Mouse (Mus musculus): ENCODE results near the gene Aldh8a1. TPM values are rescaled to one million over a fixed set of nuclear protein-coding genes. Genes with fewer than 3 reads are reported as not detected.

The Aldh8a1 gene
- polyA plus RNA-seq, 1 experiment, result 0.16 TPM

DNA sequence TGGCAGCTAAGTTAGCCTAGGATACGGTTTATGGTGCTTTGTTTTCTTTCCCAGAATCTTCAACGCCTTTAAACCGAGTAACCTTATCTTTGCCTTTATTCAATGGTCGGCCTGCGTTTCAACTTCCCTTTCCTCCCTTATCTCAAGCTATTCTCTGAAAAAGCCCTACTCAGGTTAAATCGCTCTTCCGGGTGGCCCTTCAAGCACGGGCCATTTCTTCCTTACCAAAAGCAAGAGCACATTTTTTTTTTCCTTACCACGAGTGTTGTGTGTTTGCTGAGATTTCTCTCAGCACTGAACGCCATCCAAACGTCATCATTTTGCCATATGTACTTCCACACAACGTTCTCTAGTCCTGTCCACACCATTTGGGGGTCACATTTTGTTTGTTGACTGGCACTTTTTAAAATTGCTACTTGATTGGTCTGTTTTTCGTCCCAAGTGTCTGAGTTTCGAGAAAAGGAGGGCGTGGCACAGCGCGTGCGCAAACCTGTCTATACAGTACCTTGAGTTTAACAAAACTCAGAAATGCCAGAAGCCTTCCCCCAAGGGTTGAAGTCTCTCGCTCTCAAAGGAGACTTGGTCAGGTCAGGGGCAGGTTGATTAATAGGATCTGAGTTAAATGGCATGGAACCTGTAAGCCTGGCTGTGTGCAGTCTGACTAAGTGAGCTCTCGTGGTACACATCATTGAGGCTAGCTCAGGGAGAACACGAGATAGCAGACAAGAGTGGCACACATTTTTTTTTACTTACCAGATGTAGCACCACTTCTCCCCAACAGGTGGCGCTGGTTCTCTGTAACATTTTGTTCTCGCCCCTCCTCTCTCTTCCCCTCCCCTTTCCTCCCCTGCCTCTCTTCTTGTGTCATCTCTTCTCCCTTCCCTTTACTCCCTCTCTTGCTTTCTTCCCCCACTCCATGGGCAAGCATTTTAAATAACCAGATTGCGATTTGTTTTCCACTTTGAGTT, 43.6 kb downstream of the Aldh8a1 start:
- DNase-seq, result peak; percentile 68
- WGBS, result 52% methylated on average over 24 of the region's 24 CpGs
- H3K27ac ChIP-seq (ENCODE audit: control insufficient read depth, insufficient read depth, low read length), result no peak overlapping the region
- H3K36me3 ChIP-seq (ENCODE audit: control insufficient read depth, insufficient read depth, low read length), result no peaks in the 10 kb centered on the region
- 0 out of 2 replicates have a peak, but pooled peaks cover 5% of the 10 kb centered on the region for H3K4me1 ChIP-seq (replicated peaks; ENCODE audit: control insufficient read depth, insufficient read depth, low read length)
- TF ChIP-seq POLR2A (IDR thresholded peaks at IDR 0.05; ENCODE audit: control insufficient read depth, extremely low read depth, insufficient read depth, low read length, poor library complexity) (no peak), CTCF (IDR thresholded peaks at IDR 0.05; ENCODE audit: borderline replicate concordance, control insufficient read depth, extremely low read depth, insufficient read depth, low read length, poor library complexity) (no peak)
- no peaks in the 10 kb centered on the region for H3K27me3 ChIP-seq (ENCODE audit: control insufficient read depth, insufficient read depth, low read length)
- H3K4me3 ChIP-seq (ENCODE audit: control insufficient read depth, insufficient read depth, low read length), result no peak overlapping the region

DNA sequence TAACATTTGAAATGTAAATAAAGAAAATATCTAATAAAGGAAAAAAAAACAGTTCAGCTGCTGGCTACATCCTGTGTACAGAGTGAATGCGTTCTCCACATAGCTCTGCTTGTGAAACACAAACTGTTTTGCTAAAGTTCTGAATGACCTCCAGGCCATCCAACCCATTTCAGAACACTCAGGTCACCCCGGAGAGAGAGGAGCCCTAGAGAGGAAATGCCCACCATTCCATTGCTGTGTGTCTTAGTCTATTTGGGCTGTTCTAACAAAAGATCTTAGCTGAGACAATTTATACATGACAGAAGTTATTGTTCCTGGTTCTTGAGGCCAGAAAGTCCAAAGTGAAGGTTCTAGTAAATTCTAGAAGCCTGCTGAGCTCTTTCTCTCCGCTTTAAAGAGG, 49.4 kb downstream of the Aldh8a1 start:
- Histone ChIP-seq H3K27me3 (ENCODE audit: control insufficient read depth, insufficient read depth, low read length) (no peaks in the 10 kb centered on the region), H3K27ac (ENCODE audit: control insufficient read depth, insufficient read depth, low read length) (no peak overlapping the region), H3K4me1 (replicated peaks; ENCODE audit: control insufficient read depth, insufficient read depth, low read length) (no peaks in the 10 kb centered on the region), H3K36me3 (ENCODE audit: control insufficient read depth, insufficient read depth, low read length) (no peaks in the 10 kb centered on the region), H3K4me3 (ENCODE audit: control insufficient read depth, insufficient read depth, low read length) (no peak overlapping the region)
- no peak for TF ChIP-seq POLR2A (IDR thresholded peaks at IDR 0.05; ENCODE audit: control insufficient read depth, extremely low read depth, insufficient read depth, low read length, poor library complexity)
- TF ChIP-seq CTCF (IDR thresholded peaks at IDR 0.05; ENCODE audit: borderline replicate concordance, control insufficient read depth, extremely low read depth, insufficient read depth, low read length, poor library complexity), result no peak
- no peak for DNase-seq
- 86% methylated on average over 3 of the region's 3 CpGs for WGBS

DNA sequence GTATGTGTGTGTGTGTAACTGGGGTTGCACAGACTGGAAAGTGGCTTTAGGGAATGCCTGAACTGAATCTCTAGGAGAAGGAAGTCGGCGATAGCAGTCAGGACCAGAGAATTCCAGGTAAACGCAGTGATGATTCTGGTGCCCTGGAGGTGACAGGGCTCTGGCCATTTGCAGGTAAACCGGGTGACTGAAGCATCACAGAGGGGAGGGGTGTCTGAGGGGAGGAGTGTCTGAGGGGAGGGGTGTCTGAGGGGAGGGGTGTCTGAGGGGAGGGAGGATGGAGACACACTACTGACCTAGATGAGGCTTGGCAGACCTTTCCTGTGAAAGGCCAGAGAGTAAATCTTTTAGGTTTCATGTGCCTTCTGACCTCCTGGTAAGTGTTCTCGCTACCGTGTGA, 50.9 kb downstream of the Aldh8a1 start:
- DNase-seq, result no peak
- TF ChIP-seq POLR2A (IDR thresholded peaks at IDR 0.05; ENCODE audit: control insufficient read depth, extremely low read depth, insufficient read depth, low read length, poor library complexity), result no peak
- TF ChIP-seq CTCF (IDR thresholded peaks at IDR 0.05; ENCODE audit: borderline replicate concordance, control insufficient read depth, extremely low read depth, insufficient read depth, low read length, poor library complexity), result no peak
- H3K27me3 ChIP-seq (ENCODE audit: control insufficient read depth, insufficient read depth, low read length), result no peaks in the 10 kb centered on the region
- 89% methylated on average over 6 of the region's 6 CpGs for WGBS
- no peaks in the 10 kb centered on the region for H3K36me3 ChIP-seq (ENCODE audit: control insufficient read depth, insufficient read depth, low read length)
- H3K4me1 ChIP-seq (replicated peaks; ENCODE audit: control insufficient read depth, insufficient read depth, low read length), result no peaks in the 10 kb centered on the region
- no peak overlapping the region for H3K27ac ChIP-seq (ENCODE audit: control insufficient read depth, insufficient read depth, low read length)
- H3K4me3 ChIP-seq (ENCODE audit: control insufficient read depth, insufficient read depth, low read length), result no peak overlapping the region

DNA sequence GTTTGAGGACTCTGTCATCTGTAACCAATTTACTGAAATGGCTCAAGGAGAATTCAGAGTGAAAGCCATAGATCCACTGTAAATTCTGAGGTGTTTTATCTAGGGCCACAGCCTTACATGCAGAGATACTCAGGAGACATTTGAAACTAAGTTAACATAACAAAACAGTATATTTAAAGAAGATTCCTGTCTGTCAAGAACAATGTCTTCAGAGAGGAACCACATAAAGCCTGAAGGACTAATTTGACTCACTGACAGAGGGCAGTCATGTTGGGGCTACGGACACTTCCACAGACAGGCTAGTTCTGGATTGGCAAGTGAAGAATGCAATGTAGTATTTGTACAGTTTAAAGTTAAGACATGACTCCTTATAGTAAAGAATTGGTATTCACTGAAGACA, 62.2 kb downstream of the Aldh8a1 start:
- DNase-seq, result no peak
- Histone ChIP-seq H3K27ac (ENCODE audit: control insufficient read depth, insufficient read depth, low read length) (no peak overlapping the region), H3K4me3 (ENCODE audit: control insufficient read depth, insufficient read depth, low read length) (no peak overlapping the region), H3K4me1 (replicated peaks; ENCODE audit: control insufficient read depth, insufficient read depth, low read length) (no peaks in the 10 kb centered on the region), H3K27me3 (ENCODE audit: control insufficient read depth, insufficient read depth, low read length) (no peaks in the 10 kb centered on the region), H3K36me3 (ENCODE audit: control insufficient read depth, insufficient read depth, low read length) (no peaks in the 10 kb centered on the region)
- WGBS, result 93% methylated on average over 1 of the region's 1 CpGs
- no peak for TF ChIP-seq POLR2A (IDR thresholded peaks at IDR 0.05; ENCODE audit: control insufficient read depth, extremely low read depth, insufficient read depth, low read length, poor library complexity)

DNA sequence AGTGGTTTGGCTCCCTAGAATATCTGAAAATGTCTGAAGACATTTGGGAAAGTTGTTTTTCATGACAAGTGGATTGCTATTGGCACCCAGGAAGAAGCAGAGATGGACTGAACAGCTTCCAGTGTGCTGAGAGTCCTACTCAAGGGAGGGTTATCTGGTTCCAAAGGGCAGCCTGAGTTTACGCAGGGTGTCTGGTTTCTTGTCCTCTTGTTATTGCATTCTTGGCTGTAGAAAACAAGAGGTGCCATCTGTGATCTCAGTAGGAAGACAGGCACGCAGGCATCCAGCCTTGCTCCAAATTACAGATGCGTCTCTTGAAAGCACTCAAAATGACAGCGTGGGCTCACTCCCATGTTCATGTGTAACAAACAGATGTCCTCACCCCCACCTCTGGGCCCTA, 63.9 kb downstream of the Aldh8a1 start:
- H3K4me1 ChIP-seq (replicated peaks; ENCODE audit: control insufficient read depth, insufficient read depth, low read length), result no peaks in the 10 kb centered on the region
- no peak for DNase-seq
- no peaks in the 10 kb centered on the region for H3K36me3 ChIP-seq (ENCODE audit: control insufficient read depth, insufficient read depth, low read length)
- TF ChIP-seq CTCF (IDR thresholded peaks at IDR 0.05; ENCODE audit: borderline replicate concordance, control insufficient read depth, extremely low read depth, insufficient read depth, low read length, poor library complexity), result no peak
- no peak for TF ChIP-seq POLR2A (IDR thresholded peaks at IDR 0.05; ENCODE audit: control insufficient read depth, extremely low read depth, insufficient read depth, low read length, poor library complexity)
- H3K27ac ChIP-seq (ENCODE audit: control insufficient read depth, insufficient read depth, low read length), result no peak overlapping the region
- WGBS, result 92% methylated on average over 4 of the region's 4 CpGs
- H3K27me3 ChIP-seq (ENCODE audit: control insufficient read depth, insufficient read depth, low read length), result no peaks in the 10 kb centered on the region
- H3K4me3 ChIP-seq (ENCODE audit: control insufficient read depth, insufficient read depth, low read length), result no peak overlapping the region

DNA sequence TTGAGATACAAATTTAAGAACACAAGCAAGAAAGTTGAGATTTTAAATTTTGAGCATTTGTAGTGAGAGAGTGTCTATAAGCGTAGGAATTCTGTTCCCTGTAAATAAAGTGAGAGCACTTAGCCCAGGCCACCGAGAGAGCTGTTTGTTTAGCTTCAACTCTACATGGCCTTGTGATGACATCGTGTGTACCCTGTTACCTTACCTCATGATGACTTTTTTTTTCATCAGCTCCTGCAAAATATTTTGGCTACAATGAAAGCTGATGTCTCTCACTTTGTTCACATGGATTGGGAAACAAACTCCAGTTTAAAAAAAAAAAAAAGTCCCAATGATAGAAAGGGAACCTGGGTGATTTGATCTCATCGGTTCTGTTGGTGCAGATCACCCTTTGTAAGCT, 64.6 kb downstream of the Aldh8a1 start:
- DNase-seq, result no peak
- Histone ChIP-seq H3K27ac (ENCODE audit: control insufficient read depth, insufficient read depth, low read length) (no peak overlapping the region), H3K27me3 (ENCODE audit: control insufficient read depth, insufficient read depth, low read length) (no peaks in the 10 kb centered on the region), H3K4me3 (ENCODE audit: control insufficient read depth, insufficient read depth, low read length) (no peak overlapping the region), H3K4me1 (replicated peaks; ENCODE audit: control insufficient read depth, insufficient read depth, low read length) (no peaks in the 10 kb centered on the region), H3K36me3 (ENCODE audit: control insufficient read depth, insufficient read depth, low read length) (no peaks in the 10 kb centered on the region)
- TF ChIP-seq CTCF (IDR thresholded peaks at IDR 0.05; ENCODE audit: borderline replicate concordance, control insufficient read depth, extremely low read depth, insufficient read depth, low read length, poor library complexity) (no peak), POLR2A (IDR thresholded peaks at IDR 0.05; ENCODE audit: control insufficient read depth, extremely low read depth, insufficient read depth, low read length, poor library complexity) (no peak)
- 86% methylated on average over 4 of the region's 4 CpGs for WGBS
